Mouse (Mus musculus) G1E (cell line): Measurements from ENCODE around the gene Sbno1. TPM values are rescaled to one million over a fixed set of nuclear protein-coding genes. Genes with fewer than 3 reads are reported as not detected.
A peak's percentile ranks its signal among the peaks of the same experiment; 100 is the strongest.
"Not testable (repeated sequence)": the region's sequence is repeated elsewhere in the genome, so short reads cannot be mapped to it uniquely, and the experiment has no call there.

Source experiments
- ATAC-seq: 2 replicates; pipeline ENCODE4 v1.8.0; 2016; ENCODE audit warnings: mild to moderate bottlenecking; ENCODE audit not compliant: insufficient number of reproducible peaks, poor library complexity, low FRiP score, severe bottlenecking; ENCODE audit errors: extremely low read depth
- DNase-seq: peaks from one replicate; pipeline ENCODE4 v3.0.0; 2012; ENCODE audit warnings: low spot score
- H3K27me3 ChIP-seq: 2 replicates; pipeline ENCODE4 v1.6.1; 2012; ENCODE audit warnings: mild to moderate bottlenecking, low read length, inconsistent platforms; ENCODE audit not compliant: insufficient read depth
- H3K36me3 ChIP-seq: replicated peaks from 2 replicates; pipeline ENCODE3; 2012; ENCODE audit warnings: mild to moderate bottlenecking, inconsistent platforms
- H3K4me1 ChIP-seq: 2 replicates; pipeline ENCODE4 v1.6.1; 2012; ENCODE audit warnings: low read depth, low read length, inconsistent platforms, mixed read lengths; ENCODE audit not compliant: insufficient read depth
- H3K4me3 ChIP-seq: 2 replicates; pipeline ENCODE4 v1.5.1; 2012; ENCODE audit warnings: low read depth, mild to moderate bottlenecking, inconsistent platforms, low read length, moderate library complexity, mixed read lengths
- H3K9me3 ChIP-seq: replicated peaks from 2 replicates; pipeline ENCODE4 v1.6.1; 2012; ENCODE audit warnings: inconsistent platforms
- CTCF ChIP-seq: IDR thresholded peaks from 2 replicates; pipeline ENCODE4 v1.5.1; 2012; ENCODE audit warnings: low read depth, low read length, inconsistent platforms, mixed read lengths
- GATA1 ChIP-seq: IDR thresholded peaks from 2 replicates; pipeline ENCODE4 v1.6.1; 2012; ENCODE audit warnings: borderline replicate concordance, low read length, inconsistent platforms, mixed read lengths
- GATA2 ChIP-seq: IDR thresholded peaks from 2 replicates; pipeline ENCODE4 v1.6.1; 2012; ENCODE audit warnings: low read depth, low read length, inconsistent platforms, borderline replicate concordance
- POLR2AphosphoS5 ChIP-seq: IDR thresholded peaks from 2 replicates; pipeline ENCODE4 v1.6.1; 2012; ENCODE audit warnings: low read depth, low read length, inconsistent platforms; ENCODE audit not compliant: insufficient replicate concordance
- TAL1 ChIP-seq: conservative IDR thresholded peaks from 2 replicates; pipeline ENCODE4 v1.6.1; 2012; ENCODE audit warnings: low read depth, low read length, inconsistent platforms, mixed read lengths
- polyA plus RNA-seq: library from polyadenylated mRNA; stranded (reverse); fragments of >175 nt; gene quantifications from 2 replicates; pipeline ENCODE4 v1.2.3, GENCODE M21; 2012
- total RNA-seq, 2 experiments: library from RNA; stranded (forward) in 1 of 2; stranded (reverse) in 1 of 2; fragments of 200-1000 nt in 1 of 2; fragments of >200 nt in 1 of 2; fragmentation: Nextera tagmentation in 1 of 2; gene quantifications; 2 replicates each; pipeline ENCODE4 v1.2.3; 2014 to 2017

The Sbno1 gene
- total and polyA plus RNA-seq, 3 experiments, result 29.5 to 260 (median 221) TPM

GRCm38 (mm10) chr5:124364173-124364918 is 61.5 kb downstream of the Sbno1 start:
- H3K27me3 ChIP-seq, result no peaks in the 10 kb centered on the region
- DNase-seq, result no peak
- H3K4me3 ChIP-seq, result no peak overlapping the region
- H3K4me1 ChIP-seq, result peaks cover 6% of the 10 kb centered on the region
- ATAC-seq, result no peak
- TF ChIP-seq GATA1 (no peak), GATA2 (no peak), CTCF (no peak), POLR2AphosphoS5 (no peak), TAL1 (no peak)
- H3K9me3 ChIP-seq, result no peaks in the 10 kb centered on the region
- peaks cover 21% of the 10 kb centered on the region for H3K36me3 ChIP-seq

GRCm38 (mm10) chr5:124362982-124363381 is 62.8 kb downstream of the Sbno1 start, which contains the start of gene Cdk2ap1:
Gene Cdk2ap1, minus strand, starts transcription at chr5:124363082.
- H3K4me3 ChIP-seq, ATAC-seq, H3K27me3 ChIP-seq, DNase-seq, H3K36me3 ChIP-seq, H3K9me3 ChIP-seq, H3K4me1 ChIP-seq: not testable (repeated sequence)

- H3K36me3 ChIP-seq, result peaks cover 1% of the 10 kb centered on the region
- peak; percentile 45; the same call in 1 of the 2 replicates for ATAC-seq
- peak; percentile 6 for DNase-seq
Measured at GRCm38 (mm10) chr5:124359641-124360040, 66.2 kb downstream of the Sbno1 start.

GRCm38 (mm10) chr5:124356695-124357094 is 69.1 kb downstream of the Sbno1 start:
- DNase-seq (no peak), ATAC-seq (no peak)
- Histone ChIP-seq H3K9me3 (no peaks in the 10 kb centered on the region), H3K4me1 (peaks cover 31% of the 10 kb centered on the region), H3K4me3 (no peak overlapping the region), H3K36me3 (peaks cover 5% of the 10 kb centered on the region), H3K27me3 (no peaks in the 10 kb centered on the region)
- TF ChIP-seq TAL1 (no peak), GATA2 (no peak), GATA1 (no peak), CTCF (no peak), POLR2AphosphoS5 (no peak)

More at GRCm38 (mm10) chr5:124359641-124360040, 66.2 kb downstream of the Sbno1 start:
- no peaks in the 10 kb centered on the region for H3K9me3 ChIP-seq
- no peak overlapping the region for H3K4me3 ChIP-seq
- H3K4me1 ChIP-seq, result peaks cover 16% of the 10 kb centered on the region
- no peaks in the 10 kb centered on the region for H3K27me3 ChIP-seq
- 0 out of 2 replicates have a peak, but pooled peaks have one; percentile 2 for TF ChIP-seq CTCF
- no peak for TF ChIP-seq GATA1

- no peak for ATAC-seq
- H3K4me3 ChIP-seq, result peak overlapping the region; percentile 71; the same call in 1 of the 2 replicates
- no peak for TF ChIP-seq TAL1
- no peak for TF ChIP-seq CTCF
- no peak for TF ChIP-seq POLR2AphosphoS5
- no peak for TF ChIP-seq GATA1
- TF ChIP-seq GATA2, result no peak
Measured at GRCm38 (mm10) chr5:124355425-124355959, 70.3 kb downstream of the Sbno1 start.

GRCm38 (mm10) chr5:124354574-124355424 is 71.0 kb downstream of the Sbno1 start:
- ATAC-seq (no peak), DNase-seq (peak; percentile 22)
- Histone ChIP-seq H3K4me1 (peaks cover 46% of the 10 kb centered on the region), H3K9me3 (no peaks in the 10 kb centered on the region), H3K27me3 (no peaks in the 10 kb centered on the region), H3K36me3 (peaks cover 24% of the 10 kb centered on the region), H3K4me3 (peak overlapping the region; percentile 71)
- TF ChIP-seq CTCF (no peak), GATA1 (no peak), POLR2AphosphoS5 (no peak), TAL1 (no peak), GATA2 (no peak)

More at GRCm38 (mm10) chr5:124355425-124355959, 70.3 kb downstream of the Sbno1 start:
- H3K9me3 ChIP-seq, result no peaks in the 10 kb centered on the region
- H3K4me1 ChIP-seq, result peaks cover 43% of the 10 kb centered on the region
- no peaks in the 10 kb centered on the region for H3K27me3 ChIP-seq
- peaks cover 17% of the 10 kb centered on the region for H3K36me3 ChIP-seq
- DNase-seq, result no peak
